Mouse (Mus musculus): ENCODE data around the gene Prpf8. TPM values are rescaled to one million over a fixed set of nuclear protein-coding genes. Genes with fewer than 3 reads are reported as not detected.

Prpf8 gene
- polyA plus RNA-seq, 1 experiment: 142 TPM

- 12% methylated on average over 43 of the region's 43 CpGs for WGBS
- peak within 1 kb of the TSS; percentile 57 for H3K4me3 ChIP-seq (ENCODE audit: control insufficient read depth, insufficient read depth, low read length)
- no peaks in the 10 kb centered on the region for H3K27me3 ChIP-seq (ENCODE audit: control insufficient read depth, insufficient read depth, low read length)
- no peak within 1 kb of the TSS for H3K27ac ChIP-seq (ENCODE audit: control insufficient read depth, insufficient read depth, low read length)
- peaks cover 44% of the 10 kb centered on the region for H3K36me3 ChIP-seq (ENCODE audit: control insufficient read depth, insufficient read depth, low read length)
- peak; percentile 74 for DNase-seq
- H3K4me1 ChIP-seq (replicated peaks; ENCODE audit: control insufficient read depth, insufficient read depth, low read length): peaks cover 7% of the 10 kb centered on the region
- TF ChIP-seq CTCF (IDR thresholded peaks at IDR 0.05; ENCODE audit: borderline replicate concordance, control insufficient read depth, extremely low read depth, insufficient read depth, low read length, poor library complexity) (peak; percentile 66; the same call in 1 of the 2 replicates), POLR2A (IDR thresholded peaks at IDR 0.05; ENCODE audit: control insufficient read depth, extremely low read depth, insufficient read depth, low read length, poor library complexity) (no peak)
These were observed 23.4 kb downstream of the Prpf8 start, which contains the start of gene Rilp for GRCm38 (mm10) chr11:75509741-75510626. Gene Rilp (plus strand): TSS chr11:75510094.

DNA sequence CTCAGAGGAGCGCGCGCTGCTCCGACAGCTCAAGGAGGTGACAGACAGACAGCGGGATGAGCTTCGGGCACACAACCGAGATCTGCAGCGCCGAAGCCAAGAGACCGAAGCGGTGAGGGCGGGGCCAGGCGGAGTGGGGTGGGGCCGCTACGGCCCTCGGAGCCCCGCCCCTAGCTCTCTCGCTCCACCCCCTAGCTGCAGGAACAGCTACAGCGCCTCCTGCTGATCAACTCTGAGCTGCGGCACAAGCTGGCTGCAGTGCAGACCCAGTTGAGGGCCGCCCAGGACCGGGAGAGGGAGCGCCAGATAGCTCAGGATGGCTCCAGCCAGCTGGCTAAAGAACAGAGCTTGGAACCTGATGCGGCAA, 24.0 kb downstream of the Prpf8 start:
- 6% methylated on average over 24 of the region's 24 CpGs for WGBS
- peak; percentile 90 for DNase-seq
- Histone ChIP-seq H3K36me3 (ENCODE audit: control insufficient read depth, insufficient read depth, low read length) (peaks cover 38% of the 10 kb centered on the region), H3K4me3 (ENCODE audit: control insufficient read depth, insufficient read depth, low read length) (peak overlapping the region; percentile 57), H3K27ac (ENCODE audit: control insufficient read depth, insufficient read depth, low read length) (no peak overlapping the region), H3K4me1 (replicated peaks; ENCODE audit: control insufficient read depth, insufficient read depth, low read length) (peaks cover 7% of the 10 kb centered on the region), H3K27me3 (ENCODE audit: control insufficient read depth, insufficient read depth, low read length) (no peaks in the 10 kb centered on the region)
- TF ChIP-seq CTCF (IDR thresholded peaks at IDR 0.05; ENCODE audit: borderline replicate concordance, control insufficient read depth, extremely low read depth, insufficient read depth, low read length, poor library complexity): peak; percentile 84
- no peak for TF ChIP-seq POLR2A (IDR thresholded peaks at IDR 0.05; ENCODE audit: control insufficient read depth, extremely low read depth, insufficient read depth, low read length, poor library complexity)

DNA sequence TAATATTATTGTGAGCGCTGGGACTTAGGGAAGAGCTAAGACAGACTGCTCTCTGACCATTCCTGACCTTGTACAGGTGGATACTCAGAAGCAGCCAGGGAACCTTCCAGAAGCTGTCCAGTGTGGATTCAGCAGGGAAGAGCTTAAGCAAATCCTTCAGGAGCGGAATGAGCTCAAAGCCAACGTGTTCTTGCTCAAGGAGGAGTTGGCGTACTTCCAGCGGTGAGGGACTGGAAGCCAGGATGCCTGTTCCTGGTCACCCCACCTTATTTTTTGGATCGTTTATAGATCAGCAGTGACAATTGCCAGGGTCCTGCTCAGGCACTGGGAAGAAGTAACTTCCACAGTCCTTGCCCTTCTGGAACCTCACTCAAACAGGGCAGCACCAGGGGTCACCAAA, 24.6 kb downstream of the Prpf8 start:
- DNase-seq: no peak
- TF ChIP-seq POLR2A (IDR thresholded peaks at IDR 0.05; ENCODE audit: control insufficient read depth, extremely low read depth, insufficient read depth, low read length, poor library complexity) (no peak), CTCF (IDR thresholded peaks at IDR 0.05; ENCODE audit: borderline replicate concordance, control insufficient read depth, extremely low read depth, insufficient read depth, low read length, poor library complexity) (no peak)
- Histone ChIP-seq H3K27ac (ENCODE audit: control insufficient read depth, insufficient read depth, low read length) (no peak overlapping the region), H3K27me3 (ENCODE audit: control insufficient read depth, insufficient read depth, low read length) (no peaks in the 10 kb centered on the region), H3K4me1 (replicated peaks; ENCODE audit: control insufficient read depth, insufficient read depth, low read length) (peaks cover 7% of the 10 kb centered on the region), H3K36me3 (ENCODE audit: control insufficient read depth, insufficient read depth, low read length) (peaks cover 32% of the 10 kb centered on the region), H3K4me3 (ENCODE audit: control insufficient read depth, insufficient read depth, low read length) (no peak overlapping the region)
- 92% methylated on average over 6 of the region's 6 CpGs for WGBS

DNA sequence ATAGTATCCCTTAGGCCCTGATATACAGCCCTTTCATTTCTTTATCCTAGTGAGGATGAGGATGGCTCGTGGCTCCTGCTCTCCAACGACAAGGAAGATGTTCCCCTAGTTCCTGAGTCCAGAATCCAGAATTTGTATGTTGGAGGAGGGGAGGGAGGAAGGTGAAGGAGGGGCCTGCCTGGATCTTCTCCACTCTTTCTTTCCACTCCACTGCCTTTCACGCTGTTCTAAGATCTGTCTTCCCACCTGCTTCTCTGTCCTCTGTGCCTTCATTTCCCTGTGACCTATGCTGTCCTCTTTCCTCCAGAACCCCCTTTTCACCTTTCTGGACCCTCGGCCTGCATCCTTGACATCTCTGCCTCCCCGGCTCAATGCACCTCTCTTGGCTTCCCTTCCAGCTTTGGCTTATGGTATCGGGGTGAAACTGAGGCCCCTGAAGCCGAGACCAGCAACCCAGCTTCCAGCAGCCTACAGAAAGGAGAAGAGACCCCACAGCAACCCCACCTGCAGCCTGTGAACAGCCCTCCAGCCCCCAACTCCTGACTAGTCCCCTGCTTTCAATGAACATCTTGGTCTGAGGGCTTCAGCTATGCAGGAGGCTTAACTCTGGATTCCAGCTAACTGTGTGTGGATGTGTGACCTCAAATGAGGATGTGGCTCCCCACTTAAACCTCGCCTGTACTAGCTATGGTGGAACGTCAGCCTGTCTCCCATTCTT, 25.8 kb downstream of the Prpf8 start:
- peaks cover 20% of the 10 kb centered on the region for H3K36me3 ChIP-seq (ENCODE audit: control insufficient read depth, insufficient read depth, low read length)
- no peak overlapping the region for H3K4me3 ChIP-seq (ENCODE audit: control insufficient read depth, insufficient read depth, low read length)
- peaks cover 9% of the 10 kb centered on the region for H3K4me1 ChIP-seq (replicated peaks; ENCODE audit: control insufficient read depth, insufficient read depth, low read length)
- DNase-seq: no peak
- no peak overlapping the region for H3K27ac ChIP-seq (ENCODE audit: control insufficient read depth, insufficient read depth, low read length)
- no peaks in the 10 kb centered on the region for H3K27me3 ChIP-seq (ENCODE audit: control insufficient read depth, insufficient read depth, low read length)
- 70% methylated on average over 9 of the region's 9 CpGs for WGBS
- TF ChIP-seq CTCF (IDR thresholded peaks at IDR 0.05; ENCODE audit: borderline replicate concordance, control insufficient read depth, extremely low read depth, insufficient read depth, low read length, poor library complexity): no peak
- TF ChIP-seq POLR2A (IDR thresholded peaks at IDR 0.05; ENCODE audit: control insufficient read depth, extremely low read depth, insufficient read depth, low read length, poor library complexity): no peak

DNA sequence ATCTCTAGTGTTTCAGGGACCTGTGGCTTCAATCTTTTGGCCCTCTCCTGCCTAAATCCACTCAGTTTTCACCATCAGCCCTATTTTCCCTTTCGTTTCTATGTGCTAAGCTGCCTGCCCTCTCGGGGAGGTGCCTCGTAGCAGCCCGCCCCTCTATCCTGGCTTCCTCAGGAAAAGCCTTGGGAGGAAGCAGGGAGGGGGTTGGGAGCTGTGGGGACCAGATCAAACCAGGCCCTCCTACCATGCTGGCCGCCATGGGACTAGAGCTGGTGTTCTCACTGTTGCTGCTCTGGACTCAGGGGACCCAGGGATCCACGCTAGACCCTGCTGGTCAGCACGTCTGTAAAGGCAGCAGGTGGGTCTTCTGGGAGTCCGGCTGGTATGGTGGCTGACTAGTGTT, 26.7 kb downstream of the Prpf8 start, which contains the start of gene Scarf1:
Gene Scarf1, plus strand, starts transcription at position 205 of the 400 bp plus-strand sequence.
- no peak within 1 kb of the TSS for H3K4me3 ChIP-seq (ENCODE audit: control insufficient read depth, insufficient read depth, low read length)
- peaks cover 9% of the 10 kb centered on the region for H3K4me1 ChIP-seq (replicated peaks; ENCODE audit: control insufficient read depth, insufficient read depth, low read length)
- H3K27me3 ChIP-seq (ENCODE audit: control insufficient read depth, insufficient read depth, low read length): no peaks in the 10 kb centered on the region
- 55% methylated on average over 8 of the region's 8 CpGs for WGBS
- DNase-seq: no peak
- no peak within 1 kb of the TSS for H3K27ac ChIP-seq (ENCODE audit: control insufficient read depth, insufficient read depth, low read length)
- peaks cover 12% of the 10 kb centered on the region for H3K36me3 ChIP-seq (ENCODE audit: control insufficient read depth, insufficient read depth, low read length)
- no peak for TF ChIP-seq CTCF (IDR thresholded peaks at IDR 0.05; ENCODE audit: borderline replicate concordance, control insufficient read depth, extremely low read depth, insufficient read depth, low read length, poor library complexity)
- TF ChIP-seq POLR2A (IDR thresholded peaks at IDR 0.05; ENCODE audit: control insufficient read depth, extremely low read depth, insufficient read depth, low read length, poor library complexity): no peak

- DNase-seq: no peak
- H3K4me1 ChIP-seq (replicated peaks; ENCODE audit: control insufficient read depth, insufficient read depth, low read length): peaks cover 3% of the 10 kb centered on the region; the same call in 1 of the 2 replicates
- TF ChIP-seq POLR2A (IDR thresholded peaks at IDR 0.05; ENCODE audit: control insufficient read depth, extremely low read depth, insufficient read depth, low read length, poor library complexity) (no peak), CTCF (IDR thresholded peaks at IDR 0.05; ENCODE audit: borderline replicate concordance, control insufficient read depth, extremely low read depth, insufficient read depth, low read length, poor library complexity) (no peak)
- no peak overlapping the region for H3K27ac ChIP-seq (ENCODE audit: control insufficient read depth, insufficient read depth, low read length)
- no peaks in the 10 kb centered on the region for H3K36me3 ChIP-seq (ENCODE audit: control insufficient read depth, insufficient read depth, low read length)
- no peaks in the 10 kb centered on the region for H3K27me3 ChIP-seq (ENCODE audit: control insufficient read depth, insufficient read depth, low read length)
- no peak overlapping the region for H3K4me3 ChIP-seq (ENCODE audit: control insufficient read depth, insufficient read depth, low read length)
- WGBS: 97% methylated on average over 25 of the region's 25 CpGs
These were observed 28.6 kb downstream of the Prpf8 start for GRCm38 (mm10) chr11:75515186-75515585.

Measured in thymus, adult 2 months (tissue).